Mouse (Mus musculus) G1E (cell line): ENCODE measurements around the gene Tma16. TPM values are rescaled to one million over a fixed set of nuclear protein-coding genes. Genes with fewer than 3 reads are reported as not detected.

ENCODE experiments used
- ATAC-seq: 2 replicates; pipeline ENCODE4 v1.8.0; 2016; ENCODE audit warnings: mild to moderate bottlenecking; ENCODE audit not compliant: insufficient number of reproducible peaks, poor library complexity, low FRiP score, severe bottlenecking; ENCODE audit errors: extremely low read depth
- DNase-seq: peaks from one replicate; pipeline ENCODE4 v3.0.0; 2012; ENCODE audit warnings: low spot score
- H3K27me3 ChIP-seq: 2 replicates; pipeline ENCODE4 v1.6.1; 2012; ENCODE audit warnings: mild to moderate bottlenecking, low read length, inconsistent platforms; ENCODE audit not compliant: insufficient read depth
- H3K36me3 ChIP-seq: replicated peaks from 2 replicates; pipeline ENCODE3; 2012; ENCODE audit warnings: mild to moderate bottlenecking, inconsistent platforms
- H3K4me1 ChIP-seq: 2 replicates; pipeline ENCODE4 v1.6.1; 2012; ENCODE audit warnings: low read depth, low read length, inconsistent platforms, mixed read lengths; ENCODE audit not compliant: insufficient read depth
- H3K4me3 ChIP-seq: 2 replicates; pipeline ENCODE4 v1.5.1; 2012; ENCODE audit warnings: low read depth, mild to moderate bottlenecking, inconsistent platforms, low read length, moderate library complexity, mixed read lengths
- H3K9me3 ChIP-seq: replicated peaks from 2 replicates; pipeline ENCODE4 v1.6.1; 2012; ENCODE audit warnings: inconsistent platforms
- CTCF ChIP-seq: IDR thresholded peaks from 2 replicates; pipeline ENCODE4 v1.5.1; 2012; ENCODE audit warnings: low read depth, low read length, inconsistent platforms, mixed read lengths
- GATA1 ChIP-seq: IDR thresholded peaks from 2 replicates; pipeline ENCODE4 v1.6.1; 2012; ENCODE audit warnings: borderline replicate concordance, low read length, inconsistent platforms, mixed read lengths
- GATA2 ChIP-seq: IDR thresholded peaks from 2 replicates; pipeline ENCODE4 v1.6.1; 2012; ENCODE audit warnings: low read depth, low read length, inconsistent platforms, borderline replicate concordance
- POLR2AphosphoS5 ChIP-seq: IDR thresholded peaks from 2 replicates; pipeline ENCODE4 v1.6.1; 2012; ENCODE audit warnings: low read depth, low read length, inconsistent platforms; ENCODE audit not compliant: insufficient replicate concordance
- TAL1 ChIP-seq: conservative IDR thresholded peaks from 2 replicates; pipeline ENCODE4 v1.6.1; 2012; ENCODE audit warnings: low read depth, low read length, inconsistent platforms, mixed read lengths
- polyA plus RNA-seq: library from polyadenylated mRNA; stranded (reverse); fragments of >175 nt; gene quantifications from 2 replicates; pipeline ENCODE4 v1.2.3, GENCODE M21; 2012
- total RNA-seq, 2 experiments: library from RNA; stranded (forward) in 1 of 2; stranded (reverse) in 1 of 2; fragments of 200-1000 nt in 1 of 2; fragments of >200 nt in 1 of 2; fragmentation: Nextera tagmentation in 1 of 2; gene quantifications; 2 replicates each; pipeline ENCODE4 v1.2.3; 2014 to 2017

Tma16 gene
- total and polyA plus RNA-seq, 3 experiments, result 9.7 to 33.6 (median 29.3) TPM

DNA sequence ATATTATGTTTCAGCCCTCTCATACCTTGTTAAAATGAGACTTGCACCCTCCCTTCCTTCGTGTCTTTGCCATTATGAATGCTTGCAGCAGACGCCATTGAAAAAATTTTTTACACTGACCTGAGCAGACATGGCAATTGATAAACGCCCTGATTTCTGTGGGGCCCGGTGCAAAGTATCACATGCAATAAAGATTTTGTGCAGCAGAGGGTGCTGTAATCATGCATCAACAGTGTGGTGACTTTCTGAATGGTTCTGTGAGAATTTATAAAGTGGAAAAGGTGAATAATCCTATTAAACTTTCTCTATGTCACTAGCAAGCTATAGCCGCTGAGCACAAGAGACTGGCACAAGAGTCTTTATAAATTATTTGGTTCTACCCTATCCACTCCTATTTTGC lies 35.6 kb downstream of the Tma16 start:
- TF ChIP-seq POLR2AphosphoS5 (no peak), TAL1 (no peak), GATA2 (no peak), GATA1 (no peak), CTCF (no peak)
- no peak overlapping the region for H3K4me3 ChIP-seq
- DNase-seq, result no peak
- no peaks in the 10 kb centered on the region for H3K36me3 ChIP-seq
- ATAC-seq, result no peak
- H3K9me3 ChIP-seq, result no peaks in the 10 kb centered on the region
- H3K4me1 ChIP-seq, result 0 out of 2 replicates have a peak, but pooled peaks cover under 1% of the 10 kb centered on the region
- H3K27me3 ChIP-seq, result peaks cover 9% of the 10 kb centered on the region; the same call in 1 of the 2 replicates

DNA sequence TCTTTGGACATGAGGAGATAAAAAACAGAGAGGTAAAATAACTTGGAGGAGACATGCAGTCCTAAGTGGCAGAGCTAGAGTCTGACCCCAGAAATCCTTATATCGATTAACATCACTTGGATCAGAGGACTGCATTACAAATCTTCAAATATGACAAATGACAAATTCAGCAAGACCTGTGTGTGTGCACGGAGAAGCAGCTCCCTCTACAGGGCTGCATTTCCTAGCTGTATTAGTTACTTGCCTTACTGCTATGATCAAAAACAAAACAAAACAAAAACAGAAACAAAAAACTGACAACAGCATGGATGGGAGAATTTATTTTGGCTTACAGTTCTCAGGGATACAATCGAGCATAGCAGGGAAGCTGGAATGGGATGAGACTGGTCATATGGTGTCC lies 41.0 kb downstream of the Tma16 start:
- Histone ChIP-seq H3K36me3 (no peaks in the 10 kb centered on the region), H3K9me3 (no peaks in the 10 kb centered on the region), H3K27me3 (peaks cover 3% of the 10 kb centered on the region; the same call in 1 of the 2 replicates), H3K4me3 (no peak overlapping the region), H3K4me1 (peaks cover 4% of the 10 kb centered on the region; the same call in 1 of the 2 replicates)
- TF ChIP-seq CTCF (no peak), POLR2AphosphoS5 (no peak), GATA2 (no peak), GATA1 (no peak), TAL1 (no peak)
- ATAC-seq (no peak), DNase-seq (no peak)

DNA sequence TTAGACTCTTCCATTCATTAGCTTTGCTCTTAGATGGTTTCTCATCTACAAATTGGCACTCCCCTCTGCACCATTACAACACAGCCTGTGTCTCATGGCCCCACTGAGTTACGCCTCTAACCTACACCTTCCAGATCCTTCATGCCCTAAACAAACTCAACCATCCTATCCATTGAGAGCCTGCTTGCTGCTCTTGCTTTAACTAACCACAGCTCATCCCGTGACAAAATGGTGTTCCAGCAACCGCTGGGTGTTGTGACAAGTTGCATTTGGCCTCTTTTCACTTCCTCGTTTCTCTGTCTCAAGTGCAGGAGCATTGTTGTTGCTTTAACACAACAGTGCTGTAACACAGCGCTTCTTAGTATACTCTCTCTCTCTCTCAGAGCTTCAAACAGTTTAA lies 42.2 kb downstream of the Tma16 start:
- ATAC-seq (no peak), DNase-seq (no peak)
- TF ChIP-seq GATA2 (no peak), GATA1 (no peak), POLR2AphosphoS5 (no peak), CTCF (no peak), TAL1 (no peak)
- H3K4me1 ChIP-seq, result peaks cover 4% of the 10 kb centered on the region; the same call in 1 of the 2 replicates
- H3K27me3 ChIP-seq, result peaks cover under 1% of the 10 kb centered on the region; the same call in 1 of the 2 replicates
- H3K9me3 ChIP-seq, result no peaks in the 10 kb centered on the region
- H3K36me3 ChIP-seq, result no peaks in the 10 kb centered on the region
- H3K4me3 ChIP-seq, result no peak overlapping the region

DNA sequence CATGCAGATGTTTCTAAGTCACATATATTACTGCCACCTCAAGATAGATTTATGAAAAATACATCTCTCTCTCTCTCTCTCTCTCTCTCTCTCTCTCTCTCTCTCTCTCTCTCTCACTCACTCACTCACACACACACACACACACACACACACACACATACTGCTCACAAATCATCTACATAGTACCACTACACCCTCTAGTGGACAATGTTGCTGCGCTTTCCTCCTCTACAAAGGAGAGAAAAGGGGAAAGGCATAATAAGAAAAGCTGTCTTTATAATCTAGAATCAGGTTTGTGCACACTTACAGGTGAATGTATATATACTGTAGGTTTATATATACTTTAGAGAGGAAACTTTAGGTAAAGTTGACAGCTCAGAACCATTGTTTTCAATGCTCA lies 43.6 kb downstream of the Tma16 start:
- no peak for ATAC-seq
- Histone ChIP-seq H3K27me3 (peaks cover 7% of the 10 kb centered on the region; the same call in 1 of the 2 replicates), H3K4me1 (peaks cover 4% of the 10 kb centered on the region; the same call in 1 of the 2 replicates), H3K9me3 (no peaks in the 10 kb centered on the region), H3K4me3 (no peak overlapping the region), H3K36me3 (no peaks in the 10 kb centered on the region)
- TF ChIP-seq TAL1 (no peak), GATA1 (no peak), GATA2 (no peak), CTCF (no peak), POLR2AphosphoS5 (no peak)
- DNase-seq, result no peak

DNA sequence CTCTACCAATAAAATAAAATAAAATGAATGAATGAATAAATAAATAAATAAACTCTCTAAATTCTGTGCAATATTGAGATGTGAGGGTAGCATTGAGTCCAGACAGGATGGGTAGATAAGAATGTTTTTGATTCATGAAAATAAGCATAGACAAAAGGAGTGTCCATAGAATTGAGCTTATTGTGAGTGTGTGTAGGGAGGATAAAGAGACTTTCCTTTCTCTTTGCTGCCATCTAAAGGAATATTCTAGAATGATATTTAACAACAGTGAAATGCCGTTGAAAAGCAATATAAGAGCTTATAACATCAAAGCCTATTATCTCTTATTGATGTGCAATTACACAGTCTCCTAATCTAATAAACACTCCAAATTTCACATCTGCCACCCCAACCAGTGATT lies 45.2 kb downstream of the Tma16 start:
- Histone ChIP-seq H3K36me3 (no peaks in the 10 kb centered on the region), H3K27me3 (peaks cover 7% of the 10 kb centered on the region; the same call in 1 of the 2 replicates), H3K9me3 (no peaks in the 10 kb centered on the region), H3K4me1 (peaks cover 4% of the 10 kb centered on the region; the same call in 1 of the 2 replicates), H3K4me3 (no peak overlapping the region)
- TF ChIP-seq GATA1, result no peak
- no peak for TF ChIP-seq CTCF
- no peak for TF ChIP-seq POLR2AphosphoS5
- ATAC-seq (no peak), DNase-seq (no peak)

DNA sequence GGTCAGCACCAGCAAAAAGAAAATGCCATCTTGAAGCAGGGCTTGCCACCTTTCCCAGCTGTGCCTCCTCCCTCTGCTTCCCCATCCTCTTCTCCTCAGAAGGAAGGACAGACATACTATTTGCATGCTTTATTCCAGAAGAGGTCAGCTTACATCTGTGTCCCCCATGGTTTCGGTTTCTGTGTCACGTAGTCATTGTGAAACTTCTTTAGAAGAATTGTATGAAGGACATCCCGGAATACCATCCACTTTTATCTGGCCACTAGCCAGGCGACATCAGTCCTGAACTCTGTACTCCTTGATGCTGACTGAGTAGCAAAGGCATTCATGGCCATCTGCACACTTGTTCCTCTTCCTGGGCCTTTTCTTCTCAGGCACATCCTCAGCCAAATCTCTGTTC lies 47.9 kb downstream of the Tma16 start:
- H3K4me3 ChIP-seq, result no peak overlapping the region
- H3K4me1 ChIP-seq, result no peaks in the 10 kb centered on the region
- DNase-seq (no peak), ATAC-seq (no peak)
- no peaks in the 10 kb centered on the region for H3K9me3 ChIP-seq
- no peak for TF ChIP-seq CTCF
- TF ChIP-seq GATA1, result no peak
- TF ChIP-seq GATA2, result no peak
- no peak for TF ChIP-seq TAL1
- no peak for TF ChIP-seq POLR2AphosphoS5
- H3K36me3 ChIP-seq, result no peaks in the 10 kb centered on the region
- H3K27me3 ChIP-seq, result peaks cover 7% of the 10 kb centered on the region; the same call in 1 of the 2 replicates
